Mouse (Mus musculus) forebrain, postnatal 0 days (tissue): ENCODE results near the gene Hist1h2an. TPM values are rescaled to one million over a fixed set of nuclear protein-coding genes. Genes with fewer than 3 reads are reported as not detected.
"Not testable (repeated sequence)": the region's sequence is repeated elsewhere in the genome, so short reads cannot be mapped to it uniquely, and the experiment has no call there.

Experiments used
- ATAC-seq: fragments of 200-750 bp; cut with Nextera tagmentation; 2 replicates; pipeline ENCODE4 v1.8.0; 2017; ENCODE audit warnings: mild to moderate bottlenecking, moderate library complexity
- DNase-seq: peaks from one replicate; pipeline ENCODE4 v3.0.0-alpha.2; 2015
- H3K27ac ChIP-seq: fragments of 300-500 bp; sonication (generic); 2 replicates; pipeline ENCODE4 v1.5.1; 2014; ENCODE audit warnings: low read depth, mild to moderate bottlenecking, antibody characterized with exemption, low read length, moderate library complexity, mixed read lengths
- H3K27me3 ChIP-seq: fragments of 300-500 bp; sonication (generic); 2 replicates; pipeline ENCODE4 v1.6.1; 2014; ENCODE audit warnings: mild to moderate bottlenecking, low read length, mixed read lengths; ENCODE audit not compliant: insufficient read depth
- H3K36me3 ChIP-seq: fragments of 300-500 bp; sonication (generic); 2 replicates; pipeline ENCODE4 v1.6.1; 2014; ENCODE audit warnings: mild to moderate bottlenecking, moderate library complexity; ENCODE audit not compliant: insufficient read depth
- H3K4me1 ChIP-seq: fragments of 300-500 bp; sonication (generic); 2 replicates; pipeline ENCODE4 v1.6.1; 2014; ENCODE audit warnings: antibody characterized with exemption; ENCODE audit not compliant: insufficient read depth
- H3K4me2 ChIP-seq: fragments of 300-500 bp; sonication (generic); 2 replicates; pipeline ENCODE4 v1.6.1; 2014; ENCODE audit warnings: low read depth, mild to moderate bottlenecking, moderate library complexity
- H3K4me3 ChIP-seq: fragments of 300-500 bp; sonication (generic); 2 replicates; pipeline ENCODE4 v1.5.1; 2014; ENCODE audit warnings: low read depth, low read length, mixed read lengths
- H3K9ac ChIP-seq: fragments of 300-500 bp; sonication (generic); 2 replicates; pipeline ENCODE4 v1.6.1; 2014; ENCODE audit warnings: mild to moderate bottlenecking
- H3K9me3 ChIP-seq: fragments of 300-500 bp; sonication (generic); 2 replicates; pipeline ENCODE4 v1.6.1; 2016; ENCODE audit warnings: low read length
- CTCF ChIP-seq: sonication (generic); IDR thresholded peaks from 2 replicates; pipeline ENCODE4 v1.5.1; 2016; ENCODE audit warnings: antibody characterized with exemption, control low read depth, low read depth
- WGBS: fragments of 180-500 bp; shearing (Covaris S2); extraction: QIAGEN DNeasy Blood & Tissue Kit; methylation state at CpG from one replicate; pipeline ENCODE4 v1.1.7; 2014; 5-methylcytosine and 5-hydroxymethylcytosine counted together
- polyA plus RNA-seq: library from polyadenylated mRNA; unstranded; fragments of >200 nt; fragmentation: Nextera tagmentation; extraction: Ambion mirVana; gene quantifications from 2 replicates; pipeline ENCODE4 v1.2.1, GENCODE M21; 2015
- total RNA-seq: library from RNA; depleted of rRNA; stranded (reverse); fragments of >200 nt; gene quantifications from 2 replicates; pipeline ENCODE4 v1.2.3, GENCODE M21; 2014

Gene Hist1h2an
- total and polyA plus RNA-seq, 2 experiments from 2014 or later, result 1.1 to 143 TPM

GRCm38 (mm10) chr13:21786189-21786898, 674 bp downstream of the Hist1h2an start:
- H3K9me3 ChIP-seq, result no peaks in the 10 kb centered on the region
- no peak for TF ChIP-seq CTCF
- H3K27me3 ChIP-seq, result no peaks in the 10 kb centered on the region
- peaks cover 17% of the 10 kb centered on the region for H3K4me1 ChIP-seq
- ATAC-seq, result no peak
- no peaks in the 10 kb centered on the region for H3K36me3 ChIP-seq
- WGBS, result 2% methylated on average over 8 of the region's 8 CpGs
- peak overlapping the region; percentile 62 for H3K4me2 ChIP-seq
- peak overlapping the region; percentile 58; the same call in 1 of the 2 replicates for H3K27ac ChIP-seq
- no peak for DNase-seq
- H3K4me3 ChIP-seq, result peak overlapping the region; percentile 39
- 0 out of 2 replicates have a peak overlapping the region, but pooled peaks have one; percentile 33 for H3K9ac ChIP-seq

DNA sequence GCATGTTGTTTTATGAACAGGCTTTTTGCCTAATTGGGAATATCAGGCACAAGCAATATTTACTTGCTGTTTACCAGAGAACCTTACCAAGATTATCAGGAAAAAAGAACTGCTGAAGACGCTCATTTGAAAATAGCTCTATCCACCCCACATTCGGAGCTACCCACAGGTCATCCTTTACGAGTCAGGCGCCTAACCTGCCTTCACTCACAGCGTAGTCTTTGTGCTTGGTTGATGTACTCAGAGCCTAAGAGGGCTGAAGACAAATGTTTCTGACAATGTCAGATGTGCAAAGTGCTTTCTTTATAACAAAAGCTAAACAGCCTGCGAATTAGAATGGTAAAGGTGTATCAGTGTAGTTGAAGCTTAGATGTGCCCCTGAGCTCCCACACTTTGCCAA, 2.7 kb downstream of the Hist1h2an start:
- H3K9ac ChIP-seq, result no peak overlapping the region
- H3K4me1 ChIP-seq, result peaks cover 29% of the 10 kb centered on the region
- no peak for DNase-seq
- H3K4me3 ChIP-seq, result no peak overlapping the region
- H3K4me2 ChIP-seq, result no peak overlapping the region; the same call in 1 of the 2 replicates
- H3K9me3 ChIP-seq, result no peaks in the 10 kb centered on the region
- no peak for ATAC-seq
- TF ChIP-seq CTCF, result no peak
- no peak overlapping the region for H3K27ac ChIP-seq
- H3K27me3 ChIP-seq, result no peaks in the 10 kb centered on the region
- WGBS, result 21% methylated on average over 6 of the region's 6 CpGs
- H3K36me3 ChIP-seq, result no peaks in the 10 kb centered on the region

GRCm38 (mm10) chr13:21783734-21784161, 3.3 kb downstream of the Hist1h2an start:
- WGBS, result 2% methylated on average over 9 of the region's 9 CpGs

GRCm38 (mm10) chr13:21783255-21783617, 3.8 kb downstream of the Hist1h2an start, which contains the start of gene Hist1h3i:
Gene Hist1h3i (minus strand): TSS chr13:21783370.
- H3K4me1 ChIP-seq, result peaks cover 29% of the 10 kb centered on the region
- peak within 1 kb of the TSS; percentile 76 for H3K4me2 ChIP-seq
- H3K9ac ChIP-seq, result peak within 1 kb of the TSS; percentile 57
- H3K27ac ChIP-seq, result peak within 1 kb of the TSS; percentile 60
- no peaks in the 10 kb centered on the region for H3K9me3 ChIP-seq
- TF ChIP-seq CTCF, result no peak
- DNase-seq (peak; percentile 89), ATAC-seq (peak; percentile 75)
- 1% methylated on average over 13 of the region's 20 CpGs for WGBS
- no peaks in the 10 kb centered on the region for H3K27me3 ChIP-seq
- peak within 1 kb of the TSS; percentile 39 for H3K4me3 ChIP-seq
- H3K36me3 ChIP-seq, result no peaks in the 10 kb centered on the region

More at GRCm38 (mm10) chr13:21783734-21784161, 3.3 kb downstream of the Hist1h2an start:
- no peak overlapping the region for H3K27ac ChIP-seq
- H3K4me3 ChIP-seq, result peak overlapping the region; percentile 39
- no peak overlapping the region for H3K9ac ChIP-seq
- H3K27me3 ChIP-seq, result no peaks in the 10 kb centered on the region
- peak; percentile 61 for DNase-seq
- H3K4me2 ChIP-seq, result peak overlapping the region; percentile 76
- H3K4me1 ChIP-seq, result peaks cover 29% of the 10 kb centered on the region
- no peaks in the 10 kb centered on the region for H3K9me3 ChIP-seq
- no peaks in the 10 kb centered on the region for H3K36me3 ChIP-seq
- TF ChIP-seq CTCF, result no peak
- ATAC-seq, result no peak

GRCm38 (mm10) chr13:21782361-21783254, 4.4 kb downstream of the Hist1h2an start:
- peak overlapping the region; percentile 39 for H3K4me3 ChIP-seq
- peak overlapping the region; percentile 76 for H3K4me2 ChIP-seq
- not testable (repeated sequence) for H3K27me3 ChIP-seq, H3K9me3 ChIP-seq, H3K36me3 ChIP-seq
- DNase-seq (peak; percentile 30), ATAC-seq (peak; percentile 3; the same call in 1 of the 2 replicates)
- peaks cover 29% of the 10 kb centered on the region for H3K4me1 ChIP-seq
- peak overlapping the region; percentile 57 for H3K9ac ChIP-seq
- H3K27ac ChIP-seq, result peak overlapping the region; percentile 60
- WGBS, result under 1% methylated on average over 12 of the region's 35 CpGs

- Histone ChIP-seq H3K27me3 (no peaks in the 10 kb centered on the region), H3K27ac (no peak overlapping the region), H3K4me2 (no peak overlapping the region), H3K9ac (no peak overlapping the region), H3K36me3 (no peaks in the 10 kb centered on the region), H3K9me3 (no peaks in the 10 kb centered on the region), H3K4me3 (no peak overlapping the region), H3K4me1 (peaks cover 29% of the 10 kb centered on the region)
- no peak for TF ChIP-seq CTCF
- 93% methylated on average over 1 of the region's 1 CpGs for WGBS
- no peak for DNase-seq
- ATAC-seq, result no peak
These were observed 5.4 kb downstream of the Hist1h2an start for GRCm38 (mm10) chr13:21781639-21782038.
